Mouse (Mus musculus): ENCODE results near the gene Tepsin.

DNA sequence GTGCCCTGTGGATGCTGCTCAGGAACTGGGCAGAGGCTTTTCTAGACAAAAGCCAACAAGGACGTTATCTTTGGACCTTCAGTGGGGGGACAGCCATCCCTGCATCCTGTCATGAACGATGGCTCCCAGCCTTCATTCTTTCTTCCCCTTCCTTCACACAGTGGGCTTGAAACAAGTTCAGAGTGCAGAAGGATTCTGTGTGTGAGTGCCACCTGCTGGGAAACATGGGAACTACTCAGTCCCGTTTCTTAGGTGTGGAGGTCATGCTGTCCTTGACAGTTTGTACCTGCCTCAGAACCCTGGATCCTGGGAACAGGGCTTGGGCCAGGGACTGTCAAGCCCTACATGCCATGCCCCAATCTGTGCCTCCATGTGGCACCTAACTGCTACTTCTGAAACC is 2.5 kb upstream of the Tepsin start:
- TF ChIP-seq CTCF (IDR thresholded peaks at IDR 0.05; ENCODE audit: low read depth) (peak; percentile 94), EP300 (IDR thresholded peaks at IDR 0.05; ENCODE audit: low read depth) (no peak)

All from liver, embryonic 14.5 days (tissue).